Mouse (Mus musculus): ENCODE measurements around the gene B4galnt4. TPM values are rescaled to one million over a fixed set of nuclear protein-coding genes. Genes with fewer than 3 reads are reported as not detected.

B4galnt4 gene
- polyA plus RNA-seq, 1 experiment from 2014 or later = 41.0 TPM

DNA sequence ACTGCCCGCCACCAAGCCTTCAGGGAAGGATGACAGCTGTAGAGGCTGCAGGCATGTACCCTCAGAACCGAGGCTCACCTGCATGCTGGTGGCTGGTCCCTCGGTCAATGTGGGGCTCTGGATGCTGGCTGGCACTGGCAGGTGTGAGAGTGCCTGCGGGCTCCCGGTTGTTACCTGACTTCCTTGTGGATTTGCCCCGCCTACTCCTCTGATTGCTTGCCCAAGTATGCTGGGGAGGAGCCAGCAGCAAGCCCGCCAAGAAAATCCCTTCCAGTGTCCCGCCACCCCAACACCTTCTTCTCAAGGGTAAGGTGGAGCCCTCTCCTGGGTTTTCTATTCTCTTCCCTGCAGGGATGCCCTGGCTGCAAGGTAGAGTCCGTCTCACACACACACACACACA, 56.7 kb downstream of the B4galnt4 start, which contains the start of gene Ano9:
Gene Ano9, minus strand, starts transcription at position 171 of the 400 bp plus-strand sequence.
- no peaks in the 10 kb centered on the region for H3K4me1 ChIP-seq (replicated peaks)
- H3K27ac ChIP-seq (replicated peaks) = no peak within 1 kb of the TSS
- no peak within 1 kb of the TSS for H3K4me2 ChIP-seq
- no peak within 1 kb of the TSS for H3K9ac ChIP-seq
- no peak for ATAC-seq (ENCODE audit: low read depth)
- no peaks in the 10 kb centered on the region for H3K9me3 ChIP-seq
- 16% methylated on average over 9 of the region's 9 CpGs for WGBS
- no peak within 1 kb of the TSS for H3K4me3 ChIP-seq
- peaks cover 11% of the 10 kb centered on the region for H3K27me3 ChIP-seq
- H3K36me3 ChIP-seq = no peaks in the 10 kb centered on the region

- peaks cover 11% of the 10 kb centered on the region for H3K27me3 ChIP-seq
- H3K36me3 ChIP-seq = no peaks in the 10 kb centered on the region
- H3K9ac ChIP-seq = no peak overlapping the region
- no peak overlapping the region for H3K4me2 ChIP-seq
- WGBS = 72% methylated on average over 3 of the region's 3 CpGs
- no peak overlapping the region for H3K4me3 ChIP-seq
- H3K4me1 ChIP-seq (replicated peaks) = peaks cover 7% of the 10 kb centered on the region; the same call in 1 of the 2 replicates
- H3K9me3 ChIP-seq = no peaks in the 10 kb centered on the region
- H3K27ac ChIP-seq (replicated peaks) = no peak overlapping the region
- ATAC-seq (ENCODE audit: low read depth) = no peak
Measured at GRCm38 (mm10) chr7:141119487-141119886, 58.6 kb downstream of the B4galnt4 start.

GRCm38 (mm10) chr7:141120605-141121004, 59.7 kb downstream of the B4galnt4 start:
- H3K4me3 ChIP-seq = no peak overlapping the region
- no peaks in the 10 kb centered on the region for H3K36me3 ChIP-seq
- H3K9ac ChIP-seq = no peak overlapping the region
- H3K9me3 ChIP-seq = no peaks in the 10 kb centered on the region
- peaks cover 7% of the 10 kb centered on the region for H3K27me3 ChIP-seq
- peaks cover 7% of the 10 kb centered on the region; the same call in 1 of the 2 replicates for H3K4me1 ChIP-seq (replicated peaks)
- ATAC-seq (ENCODE audit: low read depth) = no peak
- 90% methylated on average over 3 of the region's 3 CpGs for WGBS
- no peak overlapping the region for H3K27ac ChIP-seq (replicated peaks)
- H3K4me2 ChIP-seq = no peak overlapping the region

GRCm38 (mm10) chr7:141121051-141121531, 60.2 kb downstream of the B4galnt4 start:
- Histone ChIP-seq H3K4me1 (replicated peaks) (peaks cover 7% of the 10 kb centered on the region; the same call in 1 of the 2 replicates), H3K36me3 (no peaks in the 10 kb centered on the region), H3K9me3 (no peaks in the 10 kb centered on the region), H3K27me3 (peaks cover 7% of the 10 kb centered on the region), H3K9ac (no peak overlapping the region), H3K4me3 (no peak overlapping the region), H3K4me2 (no peak overlapping the region), H3K27ac (replicated peaks) (no peak overlapping the region)
- no peak for ATAC-seq (ENCODE audit: low read depth)
- 83% methylated on average over 5 of the region's 5 CpGs for WGBS

Other genes starting within 250 kb of the B4galnt4 start
- gene Zfp941, start 238.9 kb upstream of the B4galnt4 start, polyA plus RNA-seq (2015; fragmentation: Nextera tagmentation; extraction: Ambion mirVana) = 21.5 and 24.8 TPM in 2 replicates
- not detected in 2 replicates for gene Urah, start 226.1 kb upstream of the B4galnt4 start, polyA plus RNA-seq (2015; fragmentation: Nextera tagmentation; extraction: Ambion mirVana)
- gene Scgb1c1, start 215.6 kb upstream of the B4galnt4 start, polyA plus RNA-seq (2015; fragmentation: Nextera tagmentation; extraction: Ambion mirVana) = not detected in 2 replicates
- not detected in 2 replicates for gene Odf3, start 213.3 kb upstream of the B4galnt4 start, polyA plus RNA-seq (2015; fragmentation: Nextera tagmentation; extraction: Ambion mirVana)
- gene Gm45785, start 204.8 kb upstream of the B4galnt4 start, polyA plus RNA-seq (2015; fragmentation: Nextera tagmentation; extraction: Ambion mirVana) = 1.4 TPM in 1 of 2 replicates, not detected in the other
- 99.1 and 107 TPM in 2 replicates for gene Ric8a, start 204.1 kb upstream of the B4galnt4 start, polyA plus RNA-seq (2015; fragmentation: Nextera tagmentation; extraction: Ambion mirVana)
- 42.4 and 48.1 TPM in 2 replicates for gene Bet1l, start 203.5 kb upstream of the B4galnt4 start, polyA plus RNA-seq (2015; fragmentation: Nextera tagmentation; extraction: Ambion mirVana)
- 258 and 283 TPM in 2 replicates for gene Psmd13, start 179.1 kb upstream of the B4galnt4 start, polyA plus RNA-seq (2015; fragmentation: Nextera tagmentation; extraction: Ambion mirVana)
- gene Sirt3, start 178.8 kb upstream of the B4galnt4 start, polyA plus RNA-seq (2015; fragmentation: Nextera tagmentation; extraction: Ambion mirVana) = 42.3 and 46.8 TPM in 2 replicates
- gene Cox8b, start 160.7 kb upstream of the B4galnt4 start, polyA plus RNA-seq (2015; fragmentation: Nextera tagmentation; extraction: Ambion mirVana) = 0.91 TPM in 1 of 2 replicates, not detected in the other
- gene Nlrp6, start 140.2 kb upstream of the B4galnt4 start, polyA plus RNA-seq (2015; fragmentation: Nextera tagmentation; extraction: Ambion mirVana) = 0.10 and 0.18 TPM in 2 replicates
- 7.6 and 8.2 TPM in 2 replicates for gene Pgghg, start 119.7 kb upstream of the B4galnt4 start, polyA plus RNA-seq (2015; fragmentation: Nextera tagmentation; extraction: Ambion mirVana)
- 1.4 and 2.1 TPM in 2 replicates for gene Ifitm5, start 110.8 kb upstream of the B4galnt4 start, polyA plus RNA-seq (2015; fragmentation: Nextera tagmentation; extraction: Ambion mirVana)
- not detected in 2 replicates for gene Gm45717, start 105.2 kb upstream of the B4galnt4 start, polyA plus RNA-seq (2015; fragmentation: Nextera tagmentation; extraction: Ambion mirVana)
- 271 and 311 TPM in 2 replicates for gene Ifitm2, start 105.1 kb upstream of the B4galnt4 start, polyA plus RNA-seq (2015; fragmentation: Nextera tagmentation; extraction: Ambion mirVana)
- gene Ifitm1, start 93.9 kb upstream of the B4galnt4 start, polyA plus RNA-seq (2015; fragmentation: Nextera tagmentation; extraction: Ambion mirVana) = 20.3 and 26.7 TPM in 2 replicates
- gene Ifitm3, start 50.3 kb upstream of the B4galnt4 start, polyA plus RNA-seq (2015; fragmentation: Nextera tagmentation; extraction: Ambion mirVana) = 35.9 and 40.0 TPM in 2 replicates
- 0.63 and 0.81 TPM in 2 replicates for gene Ifitm6, start 43.2 kb upstream of the B4galnt4 start, polyA plus RNA-seq (2015; fragmentation: Nextera tagmentation; extraction: Ambion mirVana)
- gene Gm17387, start 32.0 kb upstream of the B4galnt4 start, polyA plus RNA-seq (2015; fragmentation: Nextera tagmentation; extraction: Ambion mirVana) = not detected in 2 replicates
- gene Pkp3, start 17.1 kb downstream of the B4galnt4 start, polyA plus RNA-seq (2015; fragmentation: Nextera tagmentation; extraction: Ambion mirVana) = 0.38 and 1.2 TPM in 2 replicates
- gene Sigirr, start 39.5 kb downstream of the B4galnt4 start, polyA plus RNA-seq (2015; fragmentation: Nextera tagmentation; extraction: Ambion mirVana) = 1.5 and 3.5 TPM in 2 replicates
- gene Ano9, start 56.7 kb downstream of the B4galnt4 start, polyA plus RNA-seq (2015; fragmentation: Nextera tagmentation; extraction: Ambion mirVana) = 0.27 TPM in 1 of 2 replicates, not detected in the other
- gene Ptdss2, start 61.3 kb downstream of the B4galnt4 start, polyA plus RNA-seq (2015; fragmentation: Nextera tagmentation; extraction: Ambion mirVana) = 63.5 and 77.7 TPM in 2 replicates
- gene Rnh1, start 111.8 kb downstream of the B4galnt4 start, polyA plus RNA-seq (2015; fragmentation: Nextera tagmentation; extraction: Ambion mirVana) = 52.4 and 57.5 TPM in 2 replicates
- gene Hras, start 132.9 kb downstream of the B4galnt4 start, polyA plus RNA-seq (2015; fragmentation: Nextera tagmentation; extraction: Ambion mirVana) = 130 and 139 TPM in 2 replicates
- 7.6 and 9.0 TPM in 2 replicates for gene Lrrc56, start 133.1 kb downstream of the B4galnt4 start, polyA plus RNA-seq (2015; fragmentation: Nextera tagmentation; extraction: Ambion mirVana)
- gene Lmntd2, start 153.0 kb downstream of the B4galnt4 start, polyA plus RNA-seq (2015; fragmentation: Nextera tagmentation; extraction: Ambion mirVana) = 1.3 and 1.5 TPM in 2 replicates
- gene Rassf7, start 154.8 kb downstream of the B4galnt4 start, polyA plus RNA-seq (2015; fragmentation: Nextera tagmentation; extraction: Ambion mirVana) = 29.8 and 31.7 TPM in 2 replicates
- gene Phrf1, start 167.7 kb downstream of the B4galnt4 start, polyA plus RNA-seq (2015; fragmentation: Nextera tagmentation; extraction: Ambion mirVana) = 71.4 and 74.1 TPM in 2 replicates
- gene Irf7, start 205.4 kb downstream of the B4galnt4 start, polyA plus RNA-seq (2015; fragmentation: Nextera tagmentation; extraction: Ambion mirVana) = 1.0 and 1.4 TPM in 2 replicates
- not detected in 2 replicates for gene Cdhr5, start 215.7 kb downstream of the B4galnt4 start, polyA plus RNA-seq (2015; fragmentation: Nextera tagmentation; extraction: Ambion mirVana)
- gene Sct, start 218.0 kb downstream of the B4galnt4 start, polyA plus RNA-seq (2015; fragmentation: Nextera tagmentation; extraction: Ambion mirVana) = 3.3 and 5.8 TPM in 2 replicates
- gene Drd4, start 230.9 kb downstream of the B4galnt4 start, polyA plus RNA-seq (2015; fragmentation: Nextera tagmentation; extraction: Ambion mirVana) = 0.54 and 1.3 TPM in 2 replicates